Mouse (Mus musculus) cortical plate, adult 2 months (tissue): ENCODE results near the gene Apela.

Experiments
- CTCF ChIP-seq: fragments of 200-500 bp; IDR thresholded peaks from 2 replicates; pipeline ENCODE4 v1.5.1; 2011; ENCODE audit warnings: mild to moderate bottlenecking, control low read depth, low read length; ENCODE audit not compliant: insufficient read depth; ENCODE audit errors: extremely low read depth
- POLR2A ChIP-seq: fragments of 200-500 bp; IDR thresholded peaks from 2 replicates; pipeline ENCODE4 v1.6.1; 2011; ENCODE audit warnings: mild to moderate bottlenecking, low read length, control low read depth; ENCODE audit not compliant: insufficient read depth; ENCODE audit errors: extremely low read depth

GRCm38 (mm10) chr8:65022485-65022884, 14.7 kb downstream of the Apela start:
- TF ChIP-seq POLR2A (no peak), CTCF (peak; percentile 69)
